Mouse (Mus musculus) embryonic facial prominence, embryonic 11.5 days (tissue): Measurements from ENCODE around the gene Slc15a3. TPM values are rescaled to one million over a fixed set of nuclear protein-coding genes. Genes with fewer than 3 reads are reported as not detected.
A peak's percentile ranks its signal among the peaks of the same experiment; 100 is the strongest.

ENCODE experiments used
- ATAC-seq: fragments of 200-750 bp; cut with Nextera tagmentation; replicated peaks from 2 replicates; pipeline ENCODE4 v1.8.0; 2017; ENCODE audit warnings: low read depth; ENCODE audit not compliant: insufficient number of reproducible peaks, low FRiP score, low TSS enrichment
- DNase-seq: peaks from one replicate; pipeline ENCODE4 v3.0.0-alpha.2; 2015; ENCODE audit warnings: low spot score
- H3K27ac ChIP-seq: fragments of 300-500 bp; sonication (generic); replicated peaks from 2 replicates; pipeline ENCODE4 v1.5.1; 2014; ENCODE audit warnings: mild to moderate bottlenecking, low read depth, low read length, control low read depth
- H3K27me3 ChIP-seq: fragments of 300-500 bp; sonication (generic); 2 replicates; pipeline ENCODE4 v1.6.1; 2014; ENCODE audit warnings: mild to moderate bottlenecking, low read length, moderate library complexity, mixed read lengths; ENCODE audit not compliant: control insufficient read depth, insufficient read depth
- H3K36me3 ChIP-seq: fragments of 300-500 bp; sonication (generic); replicated peaks from 2 replicates; pipeline ENCODE4 v1.6.1; 2014; ENCODE audit warnings: low read depth, mild to moderate bottlenecking, low read length, moderate library complexity, mixed read lengths; ENCODE audit not compliant: control insufficient read depth, insufficient read depth
- H3K4me1 ChIP-seq: fragments of 300-500 bp; sonication (generic); 2 replicates; pipeline ENCODE4 v1.6.1; 2014; ENCODE audit warnings: low read length, mixed read lengths; ENCODE audit not compliant: control insufficient read depth, insufficient read depth
- H3K4me2 ChIP-seq: fragments of 300-500 bp; sonication (generic); 2 replicates; pipeline ENCODE4 v1.6.1; 2014; ENCODE audit warnings: low read depth, mild to moderate bottlenecking, control low read depth, low read length, moderate library complexity
- H3K4me3 ChIP-seq: fragments of 300-500 bp; sonication (generic); 2 replicates; pipeline ENCODE4 v1.5.1; 2014; ENCODE audit warnings: low read depth, low read length, control low read depth
- H3K9ac ChIP-seq: fragments of 300-500 bp; sonication (generic); replicated peaks from 2 replicates; pipeline ENCODE4 v1.6.1; 2014; ENCODE audit warnings: mild to moderate bottlenecking, control low read depth, low read length
- H3K9me3 ChIP-seq: fragments of 300-500 bp; sonication (generic); replicated peaks from 2 replicates; pipeline ENCODE4 v1.6.1; 2016; ENCODE audit warnings: mild to moderate bottlenecking, low read length, inconsistent platforms, mixed read lengths; ENCODE audit not compliant: control insufficient read depth
- WGBS: fragments of 180-500 bp; shearing (Covaris S2); extraction: QIAGEN DNeasy Blood & Tissue Kit; methylation state at CpG from one replicate; pipeline ENCODE4 v1.1.7; 2014; 5-methylcytosine and 5-hydroxymethylcytosine counted together
- polyA plus RNA-seq: library from polyadenylated mRNA; unstranded; fragments of >200 nt; fragmentation: Nextera tagmentation; extraction: Ambion mirVana; gene quantifications from 2 replicates; pipeline ENCODE4 v1.2.1, GENCODE M21; 2014

Gene Slc15a3
- polyA plus RNA-seq, 1 experiment from 2014 or later: 0.24 TPM

- H3K27ac ChIP-seq: no peak overlapping the region
- ATAC-seq (no peak), DNase-seq (no peak)
- H3K9ac ChIP-seq: no peak overlapping the region
- no peaks in the 10 kb centered on the region for H3K4me1 ChIP-seq
- H3K36me3 ChIP-seq: no peaks in the 10 kb centered on the region
- no peak overlapping the region for H3K4me3 ChIP-seq
- no peak overlapping the region for H3K4me2 ChIP-seq
- no peaks in the 10 kb centered on the region for H3K27me3 ChIP-seq
- WGBS: 77% methylated on average over 5 of the region's 5 CpGs
- no peaks in the 10 kb centered on the region for H3K9me3 ChIP-seq
These were observed 35.8 kb upstream of the Slc15a3 start for GRCm38 (mm10) chr19:10803751-10804150.

GRCm38 (mm10) chr19:10804850-10805660 is 34.5 kb upstream of the Slc15a3 start:
- H3K9me3 ChIP-seq: no peaks in the 10 kb centered on the region
- no peaks in the 10 kb centered on the region for H3K4me1 ChIP-seq
- 85% methylated on average over 1 of the region's 2 CpGs for WGBS
- H3K36me3 ChIP-seq: no peaks in the 10 kb centered on the region
- no peak overlapping the region for H3K27ac ChIP-seq
- no peak for ATAC-seq
- H3K4me2 ChIP-seq: no peak overlapping the region
- no peaks in the 10 kb centered on the region for H3K27me3 ChIP-seq
- H3K9ac ChIP-seq: no peak overlapping the region
- no peak for DNase-seq
- no peak overlapping the region for H3K4me3 ChIP-seq

DNA sequence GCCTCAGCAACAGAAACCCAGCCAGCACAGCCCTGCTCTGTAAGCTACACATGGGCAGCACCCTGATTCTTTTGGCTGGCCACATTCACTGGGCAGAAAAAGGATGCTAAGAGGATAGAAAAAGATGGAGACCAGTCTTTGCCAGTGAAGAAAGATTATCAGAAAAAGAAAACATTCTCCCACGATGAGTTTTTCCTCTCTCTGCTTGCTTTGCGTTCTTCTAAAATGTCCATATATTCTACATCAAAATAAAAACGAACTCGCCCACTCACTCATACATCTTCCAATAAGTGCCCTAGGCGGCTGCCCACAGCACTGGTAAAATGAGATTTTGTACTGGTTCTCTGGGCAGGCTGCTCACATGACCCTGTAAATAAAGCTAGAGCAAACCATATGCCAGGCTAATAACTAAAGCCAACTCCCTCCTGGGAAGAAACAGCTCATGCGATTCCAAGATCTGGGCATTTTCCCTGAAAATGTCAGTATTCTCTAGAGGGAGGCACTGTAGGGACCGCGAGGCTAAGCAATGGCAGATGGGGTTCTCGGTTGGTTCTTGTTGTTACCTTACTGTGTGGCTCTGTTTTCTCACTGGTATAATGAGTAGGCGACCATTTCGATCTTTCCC is 33.8 kb upstream of the Slc15a3 start:
- H3K9ac ChIP-seq: no peak overlapping the region
- H3K4me3 ChIP-seq: no peak overlapping the region
- no peaks in the 10 kb centered on the region for H3K4me1 ChIP-seq
- no peak overlapping the region for H3K27ac ChIP-seq
- no peak overlapping the region for H3K4me2 ChIP-seq
- ATAC-seq: no peak
- no peaks in the 10 kb centered on the region for H3K36me3 ChIP-seq
- no peaks in the 10 kb centered on the region for H3K9me3 ChIP-seq
- WGBS: 88% methylated on average over 11 of the region's 11 CpGs
- no peaks in the 10 kb centered on the region for H3K27me3 ChIP-seq
- no peak for DNase-seq

- H3K27me3 ChIP-seq: no peaks in the 10 kb centered on the region
- no peaks in the 10 kb centered on the region for H3K36me3 ChIP-seq
- no peak for ATAC-seq
- no peak overlapping the region for H3K4me3 ChIP-seq
- no peaks in the 10 kb centered on the region for H3K4me1 ChIP-seq
- no peak overlapping the region for H3K4me2 ChIP-seq
- no peak overlapping the region for H3K9ac ChIP-seq
- no peak overlapping the region for H3K27ac ChIP-seq
- 87% methylated on average over 12 of the region's 12 CpGs for WGBS
- no peaks in the 10 kb centered on the region for H3K9me3 ChIP-seq
- no peak for DNase-seq
These were observed 30.8 kb upstream of the Slc15a3 start for GRCm38 (mm10) chr19:10808524-10809233.

- no peaks in the 10 kb centered on the region for H3K27me3 ChIP-seq
- H3K4me1 ChIP-seq: no peaks in the 10 kb centered on the region
- H3K4me2 ChIP-seq: no peak overlapping the region
- no peaks in the 10 kb centered on the region for H3K36me3 ChIP-seq
- no peak overlapping the region for H3K27ac ChIP-seq
- 79% methylated on average over 11 of the region's 11 CpGs for WGBS
- H3K4me3 ChIP-seq: no peak overlapping the region
- no peaks in the 10 kb centered on the region for H3K9me3 ChIP-seq
- DNase-seq (peak; percentile 52), ATAC-seq (no peak)
- no peak overlapping the region for H3K9ac ChIP-seq
These were observed 29.9 kb upstream of the Slc15a3 start for GRCm38 (mm10) chr19:10809428-10810175.

- Histone ChIP-seq H3K9me3 (no peaks in the 10 kb centered on the region), H3K4me2 (no peak overlapping the region), H3K4me3 (no peak overlapping the region), H3K27me3 (no peaks in the 10 kb centered on the region), H3K27ac (no peak overlapping the region), H3K36me3 (no peaks in the 10 kb centered on the region), H3K4me1 (no peaks in the 10 kb centered on the region), H3K9ac (no peak overlapping the region)
- ATAC-seq (no peak), DNase-seq (no peak)
- WGBS: 61% methylated on average over 4 of the region's 4 CpGs
These were observed 29.4 kb upstream of the Slc15a3 start for GRCm38 (mm10) chr19:10810176-10810492.

GRCm38 (mm10) chr19:10811471-10811870 is 28.1 kb upstream of the Slc15a3 start:
- H3K9ac ChIP-seq: no peak overlapping the region
- WGBS: 87% methylated on average over 6 of the region's 6 CpGs
- no peak overlapping the region for H3K4me2 ChIP-seq
- H3K36me3 ChIP-seq: no peaks in the 10 kb centered on the region
- ATAC-seq: no peak
- DNase-seq: no peak
- H3K27me3 ChIP-seq: no peaks in the 10 kb centered on the region
- no peaks in the 10 kb centered on the region for H3K4me1 ChIP-seq
- H3K4me3 ChIP-seq: no peak overlapping the region
- H3K27ac ChIP-seq: no peak overlapping the region
- H3K9me3 ChIP-seq: no peaks in the 10 kb centered on the region
